Mouse (Mus musculus): ENCODE results near the gene Marc2.
A peak's percentile ranks its signal among the peaks of the same experiment; 100 is the strongest.

DNA sequence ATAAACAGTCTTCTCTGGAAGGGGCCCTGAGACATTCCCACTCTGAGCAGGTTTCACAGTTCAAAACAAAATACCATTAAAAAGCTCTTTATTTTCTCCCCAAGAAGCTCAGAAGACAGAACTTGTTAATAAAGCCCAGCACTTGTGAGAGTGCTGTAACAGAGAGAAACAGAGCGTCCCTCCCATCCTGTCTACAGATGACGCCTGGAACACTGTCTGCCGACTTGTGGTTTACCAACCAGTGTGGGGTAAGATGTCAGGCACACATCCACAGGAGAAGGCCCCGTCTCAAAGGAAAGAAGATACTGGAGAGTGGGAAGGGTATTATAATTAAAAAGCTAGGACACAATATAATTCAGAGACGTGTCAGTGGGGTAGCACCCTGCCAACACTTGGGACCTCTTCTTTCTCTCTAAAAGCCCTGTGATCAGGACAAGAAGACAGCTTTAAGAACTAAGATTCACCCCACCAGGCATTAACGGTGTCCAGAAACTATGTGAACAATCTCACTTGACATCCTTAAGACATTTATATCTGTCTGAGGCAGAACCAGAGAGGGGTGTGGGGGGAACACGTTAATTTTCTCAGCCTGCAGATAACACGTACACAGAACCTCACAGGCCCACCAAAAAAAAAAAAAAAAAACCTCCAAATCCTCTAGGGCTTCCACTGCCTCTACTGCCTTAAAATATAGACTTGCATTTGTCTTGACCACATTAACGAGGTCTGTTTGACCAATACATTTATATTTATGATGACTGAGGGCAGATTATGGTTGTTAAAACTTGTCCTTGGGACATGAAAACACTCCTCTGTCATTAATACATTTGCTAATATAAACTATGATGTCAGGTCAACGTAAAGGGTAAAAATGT is 64.7 kb downstream of the Marc2 start:
- TF ChIP-seq POLR2AphosphoS2 (IDR thresholded peaks at IDR 0.05; ENCODE audit: insufficient read length, low read depth) (no peak), CEBPB (IDR thresholded peaks at IDR 0.05; ENCODE audit: insufficient read depth, poor library complexity, severe bottlenecking) (peak; percentile 79; the same call in 1 of the 2 replicates), POLR2A (IDR thresholded peaks at IDR 0.05; ENCODE audit: insufficient read length, low read depth) (peak; percentile 30), USF1 (IDR thresholded peaks at IDR 0.05; ENCODE audit: low read depth) (no peak)

Data from myocyte (in vitro differentiated cells).